Mouse (Mus musculus): ENCODE data around the gene Fxyd6. TPM values are rescaled to one million over a fixed set of nuclear protein-coding genes. Genes with fewer than 3 reads are reported as not detected.

The Fxyd6 gene
- polyA plus RNA-seq, 1 experiment, result not detected

GRCm38 (mm10) chr9:45348560-45348959, 21.4 kb upstream of the Fxyd6 start:
- no peaks in the 10 kb centered on the region for H3K27me3 ChIP-seq (ENCODE audit: control insufficient read depth)
- TF ChIP-seq GATA1 (IDR thresholded peaks at IDR 0.05; ENCODE audit: low read length), result no peak
- no peak for TF ChIP-seq TAL1 (IDR thresholded peaks at IDR 0.05; ENCODE audit: low read length)
- no peaks in the 10 kb centered on the region for H3K9me3 ChIP-seq (ENCODE audit: control insufficient read depth, low read length)
- H3K4me3 ChIP-seq (replicated peaks), result no peak overlapping the region
- no peaks in the 10 kb centered on the region for H3K4me1 ChIP-seq (ENCODE audit: control insufficient read depth)
- no peaks in the 10 kb centered on the region for H3K36me3 ChIP-seq (ENCODE audit: control insufficient read depth)

GRCm38 (mm10) chr9:45349181-45349580, 20.8 kb upstream of the Fxyd6 start:
- Histone ChIP-seq H3K4me1 (ENCODE audit: control insufficient read depth) (no peaks in the 10 kb centered on the region), H3K4me3 (replicated peaks) (no peak overlapping the region), H3K9me3 (ENCODE audit: control insufficient read depth, low read length) (no peaks in the 10 kb centered on the region), H3K36me3 (ENCODE audit: control insufficient read depth) (no peaks in the 10 kb centered on the region), H3K27me3 (ENCODE audit: control insufficient read depth) (no peaks in the 10 kb centered on the region)
- no peak for TF ChIP-seq GATA1 (IDR thresholded peaks at IDR 0.05; ENCODE audit: low read length)
- TF ChIP-seq TAL1 (IDR thresholded peaks at IDR 0.05; ENCODE audit: low read length), result no peak

GRCm38 (mm10) chr9:45349851-45350250, 20.1 kb upstream of the Fxyd6 start:
- no peak for TF ChIP-seq GATA1 (IDR thresholded peaks at IDR 0.05; ENCODE audit: low read length)
- no peak overlapping the region for H3K4me3 ChIP-seq (replicated peaks)
- H3K9me3 ChIP-seq (ENCODE audit: control insufficient read depth, low read length), result no peaks in the 10 kb centered on the region
- H3K36me3 ChIP-seq (ENCODE audit: control insufficient read depth), result no peaks in the 10 kb centered on the region
- no peaks in the 10 kb centered on the region for H3K27me3 ChIP-seq (ENCODE audit: control insufficient read depth)
- no peaks in the 10 kb centered on the region for H3K4me1 ChIP-seq (ENCODE audit: control insufficient read depth)

GRCm38 (mm10) chr9:45355192-45355591, 14.8 kb upstream of the Fxyd6 start:
- Histone ChIP-seq H3K4me3 (replicated peaks) (no peak overlapping the region), H3K27me3 (ENCODE audit: control insufficient read depth) (no peaks in the 10 kb centered on the region), H3K4me1 (ENCODE audit: control insufficient read depth) (no peaks in the 10 kb centered on the region), H3K9me3 (ENCODE audit: control insufficient read depth, low read length) (no peaks in the 10 kb centered on the region), H3K36me3 (ENCODE audit: control insufficient read depth) (no peaks in the 10 kb centered on the region)
- TF ChIP-seq GATA1 (IDR thresholded peaks at IDR 0.05; ENCODE audit: low read length), result no peak
- TF ChIP-seq TAL1 (IDR thresholded peaks at IDR 0.05; ENCODE audit: low read length), result no peak

- Histone ChIP-seq H3K9me3 (ENCODE audit: control insufficient read depth, low read length) (no peaks in the 10 kb centered on the region), H3K4me1 (ENCODE audit: control insufficient read depth) (no peaks in the 10 kb centered on the region), H3K4me3 (replicated peaks) (no peak overlapping the region), H3K27me3 (ENCODE audit: control insufficient read depth) (no peaks in the 10 kb centered on the region), H3K36me3 (ENCODE audit: control insufficient read depth) (no peaks in the 10 kb centered on the region)
- no peak for TF ChIP-seq GATA1 (IDR thresholded peaks at IDR 0.05; ENCODE audit: low read length)
- TF ChIP-seq TAL1 (IDR thresholded peaks at IDR 0.05; ENCODE audit: low read length), result no peak
Observed at GRCm38 (mm10) chr9:45358356-45358755, 11.6 kb upstream of the Fxyd6 start.

GRCm38 (mm10) chr9:45362051-45362461, 7.9 kb upstream of the Fxyd6 start:
- Histone ChIP-seq H3K36me3 (ENCODE audit: control insufficient read depth) (no peaks in the 10 kb centered on the region), H3K9me3 (ENCODE audit: control insufficient read depth, low read length) (no peaks in the 10 kb centered on the region), H3K27me3 (ENCODE audit: control insufficient read depth) (no peaks in the 10 kb centered on the region; the same call in 1 of the 2 replicates), H3K4me1 (ENCODE audit: control insufficient read depth) (no peaks in the 10 kb centered on the region), H3K4me3 (replicated peaks) (no peak overlapping the region)
- no peak for TF ChIP-seq GATA1 (IDR thresholded peaks at IDR 0.05; ENCODE audit: low read length)

- H3K9me3 ChIP-seq (ENCODE audit: control insufficient read depth, low read length), result no peaks in the 10 kb centered on the region
- no peaks in the 10 kb centered on the region for H3K36me3 ChIP-seq (ENCODE audit: control insufficient read depth)
- H3K4me3 ChIP-seq (replicated peaks), result no peak overlapping the region
- TF ChIP-seq TAL1 (IDR thresholded peaks at IDR 0.05; ENCODE audit: low read length) (no peak), GATA1 (IDR thresholded peaks at IDR 0.05; ENCODE audit: low read length) (no peak)
- H3K4me1 ChIP-seq (ENCODE audit: control insufficient read depth), result no peaks in the 10 kb centered on the region
- H3K27me3 ChIP-seq (ENCODE audit: control insufficient read depth), result no peaks in the 10 kb centered on the region; the same call in 1 of the 2 replicates
Observed at GRCm38 (mm10) chr9:45363639-45364214, 6.3 kb upstream of the Fxyd6 start.

GRCm38 (mm10) chr9:45367716-45368115, 2.3 kb upstream of the Fxyd6 start:
- TF ChIP-seq GATA1 (IDR thresholded peaks at IDR 0.05; ENCODE audit: low read length), result no peak
- Histone ChIP-seq H3K27me3 (ENCODE audit: control insufficient read depth) (peaks cover 28% of the 10 kb centered on the region), H3K9me3 (ENCODE audit: control insufficient read depth, low read length) (no peaks in the 10 kb centered on the region), H3K36me3 (ENCODE audit: control insufficient read depth) (no peaks in the 10 kb centered on the region), H3K4me1 (ENCODE audit: control insufficient read depth) (no peaks in the 10 kb centered on the region), H3K4me3 (replicated peaks) (no peak overlapping the region)

GRCm38 (mm10) chr9:45368341-45368901, 1.6 kb upstream of the Fxyd6 start:
- H3K9me3 ChIP-seq (ENCODE audit: control insufficient read depth, low read length), result no peaks in the 10 kb centered on the region
- peaks cover 28% of the 10 kb centered on the region for H3K27me3 ChIP-seq (ENCODE audit: control insufficient read depth)
- H3K4me1 ChIP-seq (ENCODE audit: control insufficient read depth), result no peaks in the 10 kb centered on the region
- no peak for TF ChIP-seq GATA1 (IDR thresholded peaks at IDR 0.05; ENCODE audit: low read length)
- TF ChIP-seq TAL1 (IDR thresholded peaks at IDR 0.05; ENCODE audit: low read length), result no peak
- no peak overlapping the region for H3K4me3 ChIP-seq (replicated peaks)
- no peaks in the 10 kb centered on the region for H3K36me3 ChIP-seq (ENCODE audit: control insufficient read depth)
